Mouse (Mus musculus) hindbrain, embryonic 10.5 days (tissue): ENCODE measurements around the gene Cdh5. TPM values are rescaled to one million over a fixed set of nuclear protein-coding genes. Genes with fewer than 3 reads are reported as not detected.

ENCODE experiments used
- DNase-seq: peaks from one replicate; pipeline ENCODE4 v3.0.0-alpha.2; 2017; ENCODE audit warnings: low spot score
- H3K27ac ChIP-seq: fragments of 300-500 bp; sonication (generic); 2 replicates; pipeline ENCODE4 v1.5.1; 2016; ENCODE audit warnings: mild to moderate bottlenecking, moderate library complexity
- H3K27me3 ChIP-seq: fragments of 300-500 bp; sonication (generic); 2 replicates; pipeline ENCODE4 v1.6.1; 2016; ENCODE audit warnings: mild to moderate bottlenecking; ENCODE audit not compliant: poor library complexity, insufficient read depth, severe bottlenecking
- H3K36me3 ChIP-seq: fragments of 300-500 bp; sonication (generic); 2 replicates; pipeline ENCODE4 v1.6.1; 2016; ENCODE audit warnings: mild to moderate bottlenecking, moderate library complexity
- H3K4me1 ChIP-seq: fragments of 300-500 bp; sonication (generic); replicated peaks from 2 replicates; pipeline ENCODE4 v1.6.1; 2016; ENCODE audit warnings: mild to moderate bottlenecking
- H3K4me3 ChIP-seq: fragments of 300-500 bp; sonication (generic); 2 replicates; pipeline ENCODE4 v1.5.1; 2016; ENCODE audit warnings: mild to moderate bottlenecking, moderate library complexity
- H3K9me3 ChIP-seq: fragments of 300-500 bp; sonication (generic); 2 replicates; pipeline ENCODE4 v1.6.1; 2016; ENCODE audit warnings: mild to moderate bottlenecking, moderate library complexity
- WGBS: fragments of 180-500 bp; shearing (Covaris S2); methylation state at CpG from one replicate; pipeline ENCODE4 v1.1.7; 2016; 5-methylcytosine and 5-hydroxymethylcytosine counted together
- polyA plus RNA-seq: library from polyadenylated mRNA; unstranded; fragments of >200 nt; fragmentation: Nextera tagmentation; extraction: Ambion mirVana; gene quantifications from 2 replicates; pipeline ENCODE4 v1.2.1, GENCODE M21; 2016

Gene Cdh5
- polyA plus RNA-seq, 1 experiment from 2014 or later, result 13.2 TPM

- H3K4me1 ChIP-seq, result peaks cover 14% of the 10 kb centered on the region
- peak overlapping the region; percentile 24; the same call in 1 of the 2 replicates for H3K27ac ChIP-seq
- H3K27me3 ChIP-seq, result no peaks in the 10 kb centered on the region
- H3K4me3 ChIP-seq, result no peak overlapping the region
- H3K36me3 ChIP-seq, result no peaks in the 10 kb centered on the region
- H3K9me3 ChIP-seq, result peaks cover under 1% of the 10 kb centered on the region; the same call in 1 of the 2 replicates
- DNase-seq, result no peak
- WGBS, result 74% methylated on average over 6 of the region's 6 CpGs
Observed at GRCm38 (mm10) chr8:104190777-104191468, 89.5 kb downstream of the Cdh5 start.

GRCm38 (mm10) chr8:104191496-104191895 lies 90.1 kb downstream of the Cdh5 start:
- Histone ChIP-seq H3K27ac (peak overlapping the region; percentile 24; the same call in 1 of the 2 replicates), H3K36me3 (no peaks in the 10 kb centered on the region), H3K27me3 (no peaks in the 10 kb centered on the region), H3K4me3 (no peak overlapping the region), H3K9me3 (peaks cover 6% of the 10 kb centered on the region; the same call in 1 of the 2 replicates), H3K4me1 (peaks cover 14% of the 10 kb centered on the region)
- peak; percentile 23 for DNase-seq
- WGBS, result 34% methylated on average over 11 of the region's 11 CpGs

Other genes with a start within 250 kb of the Cdh5 start
- gene Bean1, start 68.8 kb downstream of the Cdh5 start, polyA plus RNA-seq, result 0.15 and 0.85 TPM in 2 replicates
- 28.3 and 31.7 TPM in 2 replicates for gene Tk2, start 146.9 kb downstream of the Cdh5 start, polyA plus RNA-seq
- gene Cklf, start 149.2 kb downstream of the Cdh5 start, polyA plus RNA-seq, result 35.8 and 36.7 TPM in 2 replicates
- gene Cmtm2a, start 191.6 kb downstream of the Cdh5 start, polyA plus RNA-seq, result not detected in 2 replicates
- gene Gm45711, start 208.5 kb downstream of the Cdh5 start, polyA plus RNA-seq, result not detected in 2 replicates
- not detected in 2 replicates for gene Cmtm1, start 208.5 kb downstream of the Cdh5 start, polyA plus RNA-seq
- not detected in 2 replicates for gene Gm11020, start 219.9 kb downstream of the Cdh5 start, polyA plus RNA-seq
- gene Cmtm2b, start 220.6 kb downstream of the Cdh5 start, polyA plus RNA-seq, result not detected in 2 replicates
- 76.5 and 83.1 TPM in 2 replicates for gene Cmtm3, start 237.8 kb downstream of the Cdh5 start, polyA plus RNA-seq